Mouse (Mus musculus) E14TG2a.4 (cell line): ENCODE results near the gene Heyl.

Source experiments
- CTCF ChIP-seq: conservative IDR thresholded peaks from 2 replicates; pipeline ENCODE4 v1.5.1; 2014; ENCODE audit warnings: low read length
- NANOG ChIP-seq: IDR thresholded peaks from 2 replicates; pipeline ENCODE4 v1.6.1; 2014; ENCODE audit warnings: borderline replicate concordance, low read length, mixed read lengths
- POU5F1 ChIP-seq: IDR thresholded peaks from 2 replicates; pipeline ENCODE4 v1.6.1; 2014; ENCODE audit warnings: low read length, borderline replicate concordance

DNA sequence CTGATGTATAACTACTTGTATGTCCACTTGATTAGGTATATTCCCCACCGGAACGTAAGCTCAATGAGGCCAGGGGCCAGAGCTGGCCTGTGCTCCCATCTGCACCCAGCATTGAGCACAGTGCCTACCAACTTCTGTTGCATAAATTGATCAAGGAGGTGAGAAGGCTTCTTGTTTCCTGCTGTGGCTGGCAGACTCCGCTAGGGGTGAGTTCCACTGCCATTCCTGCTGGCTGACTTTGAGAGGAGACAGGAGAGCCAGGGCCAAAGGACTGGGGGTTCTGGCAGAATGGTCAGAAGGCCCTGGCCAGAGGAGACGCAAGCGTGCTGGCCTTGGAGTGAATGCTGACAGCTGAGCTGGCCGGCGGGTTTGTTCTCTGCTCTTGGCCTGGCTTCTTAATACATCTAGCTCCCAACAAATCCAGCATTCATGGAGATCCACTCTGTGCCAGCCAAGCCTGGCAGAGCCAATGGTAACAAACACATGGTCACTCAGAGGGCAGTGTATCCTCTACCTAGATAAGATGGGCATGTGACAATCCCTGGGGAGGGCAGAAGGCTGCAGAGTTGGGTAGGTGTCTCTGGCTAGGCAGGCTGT is 15.7 kb downstream of the Heyl start:
- TF ChIP-seq CTCF (no peak), NANOG (no peak), POU5F1 (no peak)
